ENCODE assay signal across 12 mouse cellular contexts in the genomic region with DNA sequence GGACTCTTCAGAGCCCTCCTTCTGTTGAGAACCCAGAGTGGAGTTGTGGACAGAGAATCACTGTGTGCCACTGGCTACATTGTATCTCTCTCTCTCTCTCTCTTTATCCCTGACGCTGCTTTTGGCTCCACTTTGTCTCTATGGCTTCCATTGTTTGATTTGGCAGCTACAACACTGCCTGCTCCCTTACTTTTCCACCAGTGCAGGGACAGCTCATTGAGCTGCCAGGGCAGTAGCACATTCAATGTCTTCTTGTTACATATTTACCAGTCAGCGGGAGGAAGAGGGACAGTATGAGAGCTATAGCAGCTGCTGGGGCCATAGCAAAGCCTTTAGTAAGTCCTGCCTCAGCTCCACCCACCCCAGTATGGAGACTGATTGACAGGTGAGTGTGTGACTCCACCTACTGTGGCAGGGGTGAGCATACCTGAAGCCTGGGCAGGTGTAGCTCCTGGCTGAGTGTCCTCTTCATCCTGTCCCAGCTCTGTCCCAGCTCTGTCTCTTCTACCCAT.
A peak's percentile ranks its signal among the peaks of the same experiment; 100 is the strongest.
DNase-seq lines count a peak whose midpoint lies in the region; ATAC-seq and TF ChIP-seq lines count a peak whose summit lies in the region.
"Had no signal": no experiment of that assay in that cellular context is flagged by ENCODE, and none has a peak within 500 bp of the region (broad histone marks: within the 10 kb centered on the region; RNA-seq: fewer than 3 reads in every experiment).

No protein-coding gene starts in this region.

- peaks cover 15% of the 10 kb centered on the region for H3K4me1 ChIP-seq in forebrain, embryonic 12.5 days
- peaks cover 11% of the 10 kb centered on the region for H3K4me1 ChIP-seq in forebrain, embryonic 10.5 days
- H3K4me1 ChIP-seq in kidney, embryonic 14.5 days (ENCODE audit: control insufficient read depth, insufficient read depth, low read length): no peaks in the 10 kb centered on the region
- no peaks in the 10 kb centered on the region for H3K4me1 ChIP-seq in stomach, postnatal 0 days (replicated peaks; ENCODE audit: control insufficient read depth, insufficient read depth)
- H3K4me1 ChIP-seq in lung, adult 2 months (ENCODE audit: control insufficient read depth, insufficient read depth, low read length): no peaks in the 10 kb centered on the region
- H3K4me1 ChIP-seq: limb, embryonic 13.5 days had no signal

- 0 out of 2 replicates have a peak overlapping the region, but pooled peaks have one; percentile 9 for H3K27ac ChIP-seq in forebrain, embryonic 12.5 days
- no peak overlapping the region for H3K27ac ChIP-seq in forebrain, embryonic 10.5 days
- H3K27ac ChIP-seq in left cerebral cortex, adult 2 months: no peak overlapping the region
- no peak overlapping the region for H3K27ac ChIP-seq in kidney, embryonic 14.5 days (ENCODE audit: low read depth, low read length)
- H3K27ac ChIP-seq in stomach, postnatal 0 days (replicated peaks): no peak overlapping the region
- H3K27ac ChIP-seq: heart, embryonic 15.5 days; limb, embryonic 13.5 days had no signal

- H3K27me3 ChIP-seq in forebrain, embryonic 12.5 days: no peaks in the 10 kb centered on the region; the same call in 1 of the 2 replicates
- H3K27me3 ChIP-seq in forebrain, embryonic 10.5 days (ENCODE audit: poor library complexity, severe bottlenecking): no peaks in the 10 kb centered on the region
- H3K27me3 ChIP-seq in kidney, embryonic 14.5 days (ENCODE audit: control insufficient read depth, insufficient read depth, low read length): no peaks in the 10 kb centered on the region
- no peaks in the 10 kb centered on the region for H3K27me3 ChIP-seq in stomach, postnatal 0 days (ENCODE audit: control insufficient read depth, insufficient read depth, low read length)
- H3K27me3 ChIP-seq: limb, embryonic 13.5 days had no signal

- H3K4me2 ChIP-seq in forebrain, embryonic 12.5 days: no peak overlapping the region
- no peak overlapping the region for H3K4me2 ChIP-seq in kidney, embryonic 14.5 days (replicated peaks; ENCODE audit: low read depth, low read length)
- H3K4me2 ChIP-seq in stomach, postnatal 0 days (replicated peaks; ENCODE audit: low read depth): no peak overlapping the region
- H3K4me2 ChIP-seq: heart, embryonic 15.5 days; limb, embryonic 13.5 days had no signal

- no peak for TF ChIP-seq CTCF in left cerebral cortex, adult 2 months (IDR thresholded peaks at IDR 0.05)
- no peak for TF ChIP-seq CTCF in stomach, postnatal 0 days (IDR thresholded peaks at IDR 0.05; ENCODE audit: low read depth)
- TF ChIP-seq CTCF in lung, adult 2 months (IDR thresholded peaks at IDR 0.05; ENCODE audit: insufficient read depth, low read length): no peak

- no peaks in the 10 kb centered on the region for H3K36me3 ChIP-seq in forebrain, embryonic 12.5 days (replicated peaks)
- no peaks in the 10 kb centered on the region for H3K36me3 ChIP-seq in forebrain, embryonic 10.5 days (replicated peaks)
- no peaks in the 10 kb centered on the region for H3K36me3 ChIP-seq in kidney, embryonic 14.5 days (ENCODE audit: control insufficient read depth, insufficient read depth, low read length)
- no peaks in the 10 kb centered on the region for H3K36me3 ChIP-seq in stomach, postnatal 0 days (ENCODE audit: control insufficient read depth, insufficient read depth, low read length)
- H3K36me3 ChIP-seq: G1E; heart, embryonic 15.5 days; limb, embryonic 13.5 days had no signal

- TF ChIP-seq POLR2A in lung, adult 2 months (IDR thresholded peaks at IDR 0.05; ENCODE audit: borderline replicate concordance, extremely low read depth, low read depth, low read length): no peak

- no peaks in the 10 kb centered on the region for H3K9me3 ChIP-seq in forebrain, embryonic 12.5 days
- no peaks in the 10 kb centered on the region for H3K9me3 ChIP-seq in forebrain, embryonic 10.5 days
- H3K9me3 ChIP-seq in kidney, embryonic 14.5 days (ENCODE audit: control insufficient read depth, low read length): peaks cover 3% of the 10 kb centered on the region; the same call in 1 of the 2 replicates
- H3K9me3 ChIP-seq in stomach, postnatal 0 days (ENCODE audit: control insufficient read depth, low read length): no peaks in the 10 kb centered on the region
- H3K9me3 ChIP-seq: heart, embryonic 15.5 days had no signal

- WGBS in forebrain, embryonic 12.5 days: 48% methylated on average over 2 of the region's 2 CpGs
- WGBS in forebrain, embryonic 10.5 days: 58% methylated on average over 2 of the region's 2 CpGs
- WGBS in kidney, embryonic 14.5 days: 45% methylated on average over 2 of the region's 2 CpGs
- 27% methylated on average over 2 of the region's 2 CpGs for WGBS in stomach, postnatal 0 days
- WGBS in lung, adult 2 months: 38% methylated on average over 2 of the region's 2 CpGs

- ATAC-seq in forebrain, embryonic 12.5 days (ENCODE audit: low FRiP score): no peak
- 0 out of 2 replicates have a peak, but pooled peaks have one; percentile 49 for ATAC-seq in kidney, embryonic 14.5 days (ENCODE audit: low FRiP score, low TSS enrichment)
- ATAC-seq in stomach, postnatal 0 days (ENCODE audit: low FRiP score, low TSS enrichment): no peak

- H3K9ac ChIP-seq in forebrain, embryonic 12.5 days: no peak overlapping the region
- no peak overlapping the region for H3K9ac ChIP-seq in kidney, embryonic 14.5 days (ENCODE audit: low read depth, low read length)
- H3K9ac ChIP-seq in stomach, postnatal 0 days (ENCODE audit: low read length): no peak overlapping the region
- H3K9ac ChIP-seq: heart, embryonic 15.5 days; limb, embryonic 13.5 days had no signal

- intact Hi-C loops in left cerebral cortex, adult 2 months (cut with DNase I): no loop called here

- no peak for DNase-seq in forebrain, embryonic 10.5 days (ENCODE audit: extremely low spot score, low spot score)
- peak; percentile 27 to 40 for DNase-seq in left cerebral cortex, adult 9 months (ENCODE audit: low spot score in 2 of 2)
- DNase-seq in left cerebral cortex, adult 2 months (ENCODE audit: extremely low spot score in 1 of 2, low spot score in 2 of 2): no peak
- peak; percentile 28 for DNase-seq in stomach, postnatal 0 days (ENCODE audit: low spot score)
- DNase-seq in right cerebral cortex, postnatal 4 days: no peak
- no peak for DNase-seq in lung, adult 2 months
- DNase-seq: lung, postnatal 36 days had no signal

- no peak for TF ChIP-seq EP300 in stomach, postnatal 0 days (optimal IDR thresholded peaks at IDR 0.05)

- H3K4me3 ChIP-seq in forebrain, embryonic 12.5 days (replicated peaks): no peak overlapping the region
- no peak overlapping the region for H3K4me3 ChIP-seq in forebrain, embryonic 10.5 days
- no peak overlapping the region for H3K4me3 ChIP-seq in left cerebral cortex, adult 2 months
- H3K4me3 ChIP-seq in kidney, embryonic 14.5 days (ENCODE audit: low read length): no peak overlapping the region
- H3K4me3 ChIP-seq in stomach, postnatal 0 days (ENCODE audit: low read depth, low read length): no peak overlapping the region
- H3K4me3 ChIP-seq in lung, adult 2 months (replicated peaks; ENCODE audit: extremely low read depth, low read depth, low read length): no peak overlapping the region
- H3K4me3 ChIP-seq: heart, embryonic 15.5 days; limb, embryonic 13.5 days had no signal

Comparison
In these comparisons a context has a peak if more than half of its experiments do, and no peak if none do; other contexts are left out.
1. DNase-seq: peak in left cerebral cortex, adult 9 months (2 of 2) and stomach, postnatal 0 days (single experiment); none in forebrain, embryonic 10.5 days (single experiment), left cerebral cortex, adult 2 months (0 of 2), right cerebral cortex, postnatal 4 days (single experiment) and lung, adult 2 months (single experiment).